Mouse (Mus musculus) limb, embryonic 10.5 days (tissue): ENCODE results near the gene Nrcam. TPM values are rescaled to one million over a fixed set of nuclear protein-coding genes. Genes with fewer than 3 reads are reported as not detected.

Source experiments
- DNase-seq: peaks from one replicate; pipeline ENCODE4 v3.0.0-alpha.2; 2017; ENCODE audit warnings: low spot score
- H3K27ac ChIP-seq: fragments of 300-500 bp; sonication (generic); 2 replicates; pipeline ENCODE4 v1.5.1; 2016; ENCODE audit warnings: mild to moderate bottlenecking
- H3K27me3 ChIP-seq: fragments of 300-500 bp; sonication (generic); 2 replicates; pipeline ENCODE4 v1.6.1; 2016; ENCODE audit warnings: low read depth, mild to moderate bottlenecking; ENCODE audit not compliant: poor library complexity, severe bottlenecking
- H3K36me3 ChIP-seq: fragments of 300-500 bp; sonication (generic); 2 replicates; pipeline ENCODE4 v1.6.1; 2016; ENCODE audit warnings: mild to moderate bottlenecking, moderate library complexity
- H3K4me1 ChIP-seq: fragments of 300-500 bp; sonication (generic); 2 replicates; pipeline ENCODE4 v1.6.1; 2016
- H3K4me3 ChIP-seq: fragments of 300-500 bp; sonication (generic); 2 replicates; pipeline ENCODE4 v1.5.1; 2016; ENCODE audit warnings: mild to moderate bottlenecking, moderate library complexity
- H3K9me3 ChIP-seq: fragments of 300-500 bp; sonication (generic); replicated peaks from 2 replicates; pipeline ENCODE4 v1.6.1; 2016; ENCODE audit warnings: mild to moderate bottlenecking
- WGBS: fragments of 180-500 bp; shearing (Covaris S2); methylation state at CpG from one replicate; pipeline ENCODE4 v1.1.7; 2016; 5-methylcytosine and 5-hydroxymethylcytosine counted together
- polyA plus RNA-seq: library from polyadenylated mRNA; unstranded; fragments of >200 nt; fragmentation: Nextera tagmentation; extraction: Ambion mirVana; gene quantifications from 2 replicates; pipeline ENCODE4 v1.2.1, GENCODE M21; 2016

Gene Nrcam
- polyA plus RNA-seq, 1 experiment from 2014 or later: 0.91 TPM

DNA sequence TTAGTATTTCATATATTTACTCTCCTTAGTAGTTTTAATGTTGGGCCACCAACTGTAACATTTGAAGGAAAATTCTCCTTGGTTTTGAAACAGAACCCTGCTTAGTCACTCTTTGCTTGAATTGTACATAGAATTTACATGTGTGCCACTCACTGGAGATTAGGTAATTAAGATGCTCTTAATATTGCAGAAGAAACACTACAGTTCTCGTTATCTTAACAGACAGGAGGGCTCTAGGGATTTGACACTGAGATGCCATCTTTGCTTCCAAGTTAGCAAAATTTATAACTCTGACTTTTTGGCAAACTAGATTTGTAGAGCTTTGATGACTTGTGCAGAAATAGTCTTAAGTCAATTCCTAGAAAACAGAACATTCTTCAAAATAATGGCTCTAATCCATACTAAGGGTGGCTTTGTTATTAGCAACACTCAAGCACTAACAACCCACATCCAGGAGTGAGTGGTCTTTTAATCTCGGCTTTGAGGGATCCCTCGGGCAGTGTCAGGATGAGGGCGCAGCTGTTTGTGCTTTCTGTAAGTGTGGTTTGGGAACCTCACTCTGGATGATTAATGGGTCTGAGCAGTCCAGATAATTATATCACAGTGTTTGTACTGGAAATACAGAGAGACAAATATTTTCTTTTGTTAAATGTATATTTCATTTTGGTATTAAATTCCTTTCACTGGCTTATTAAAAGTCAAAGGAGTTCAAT, 93.6 kb downstream of the Nrcam start:
- Histone ChIP-seq H3K4me1 (no peaks in the 10 kb centered on the region), H3K36me3 (no peaks in the 10 kb centered on the region), H3K27me3 (no peaks in the 10 kb centered on the region), H3K9me3 (no peaks in the 10 kb centered on the region), H3K4me3 (no peak overlapping the region), H3K27ac (no peak overlapping the region)
- 64% methylated on average over 4 of the region's 4 CpGs for WGBS
- DNase-seq: no peak

- Histone ChIP-seq H3K4me3 (no peak overlapping the region), H3K27me3 (no peaks in the 10 kb centered on the region), H3K9me3 (no peaks in the 10 kb centered on the region), H3K4me1 (no peaks in the 10 kb centered on the region), H3K27ac (no peak overlapping the region), H3K36me3 (no peaks in the 10 kb centered on the region)
- WGBS: 89% methylated on average over 4 of the region's 4 CpGs
- no peak for DNase-seq
Observed at GRCm38 (mm10) chr12:44422867-44423255, 94.2 kb downstream of the Nrcam start.

DNA sequence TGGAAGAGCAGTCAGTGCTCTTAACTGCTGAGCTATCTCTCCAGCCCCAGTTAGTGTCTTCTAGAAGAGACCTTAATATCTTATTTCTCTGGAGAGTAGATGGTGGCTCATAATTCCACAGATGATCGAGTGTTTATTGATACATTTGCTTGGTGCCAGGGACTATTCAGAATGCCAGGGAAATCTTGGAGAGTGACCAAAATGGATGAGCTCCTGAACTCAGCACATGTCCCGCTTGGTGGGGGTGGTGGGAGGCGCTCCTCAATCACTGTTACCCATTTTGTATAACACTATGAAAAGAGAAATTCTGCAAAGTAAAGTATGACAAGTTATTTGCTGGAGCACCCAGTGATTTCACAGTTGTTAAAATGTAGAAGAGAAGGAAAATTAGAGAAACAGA, 95.3 kb downstream of the Nrcam start:
- Histone ChIP-seq H3K4me3 (no peak overlapping the region), H3K9me3 (no peaks in the 10 kb centered on the region), H3K4me1 (no peaks in the 10 kb centered on the region), H3K27ac (no peak overlapping the region), H3K27me3 (no peaks in the 10 kb centered on the region), H3K36me3 (no peaks in the 10 kb centered on the region)
- DNase-seq: no peak
- 93% methylated on average over 3 of the region's 3 CpGs for WGBS

DNA sequence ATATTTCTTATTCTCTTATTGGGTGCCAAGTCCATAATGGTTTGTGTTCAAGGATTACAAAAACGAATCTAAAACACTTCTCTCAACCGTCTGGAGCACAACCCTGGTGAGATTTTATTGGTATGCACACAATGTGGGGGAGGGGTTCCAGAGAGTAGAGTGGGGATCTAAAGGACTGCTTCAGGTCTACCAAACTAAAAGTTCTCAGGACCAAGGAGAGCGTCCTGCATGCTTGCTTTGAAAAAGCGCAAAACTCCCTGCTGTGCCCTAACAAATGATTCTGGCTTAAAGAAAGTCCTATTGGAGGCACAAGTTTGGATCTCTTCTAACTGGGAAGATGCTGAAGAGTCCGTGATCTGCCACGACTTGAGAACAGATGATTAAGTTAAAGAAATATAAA, 96.4 kb downstream of the Nrcam start:
- WGBS: 7% methylated on average over 6 of the region's 6 CpGs
- H3K4me1 ChIP-seq: no peaks in the 10 kb centered on the region
- no peaks in the 10 kb centered on the region for H3K9me3 ChIP-seq
- no peak for DNase-seq
- no peaks in the 10 kb centered on the region for H3K27me3 ChIP-seq
- no peak overlapping the region for H3K27ac ChIP-seq
- H3K4me3 ChIP-seq: no peak overlapping the region
- H3K36me3 ChIP-seq: no peaks in the 10 kb centered on the region

GRCm38 (mm10) chr12:44430335-44430734, 101.7 kb downstream of the Nrcam start:
- H3K27me3 ChIP-seq: no peaks in the 10 kb centered on the region
- no peak overlapping the region for H3K27ac ChIP-seq
- no peaks in the 10 kb centered on the region for H3K4me1 ChIP-seq
- no peaks in the 10 kb centered on the region for H3K36me3 ChIP-seq
- no peak overlapping the region for H3K4me3 ChIP-seq
- WGBS: 89% methylated on average over 6 of the region's 6 CpGs
- no peak for DNase-seq
- no peaks in the 10 kb centered on the region for H3K9me3 ChIP-seq

DNA sequence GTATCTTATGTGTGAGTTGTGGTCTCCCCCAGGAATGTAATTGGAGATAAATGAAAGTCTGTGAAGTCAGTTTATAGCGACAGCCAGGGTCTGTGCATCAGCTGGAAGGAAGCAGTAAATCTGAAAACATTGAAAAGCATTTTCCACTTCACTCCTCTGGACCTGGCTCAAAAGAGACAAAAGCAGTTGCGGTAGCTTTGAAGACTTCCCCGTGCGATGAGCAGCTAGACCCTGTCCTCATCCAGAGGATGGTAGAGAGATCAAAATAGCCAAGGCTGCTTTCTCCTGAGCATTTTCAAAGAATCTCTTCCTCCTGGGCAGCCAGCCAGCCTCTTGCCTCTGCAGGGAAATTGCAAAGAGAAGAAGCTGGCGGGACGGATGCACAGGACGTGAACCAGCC, 102.3 kb downstream of the Nrcam start:
- Histone ChIP-seq H3K9me3 (no peaks in the 10 kb centered on the region), H3K27ac (no peak overlapping the region), H3K36me3 (no peaks in the 10 kb centered on the region), H3K4me3 (no peak overlapping the region), H3K4me1 (no peaks in the 10 kb centered on the region), H3K27me3 (no peaks in the 10 kb centered on the region)
- DNase-seq: no peak
- 81% methylated on average over 7 of the region's 7 CpGs for WGBS

DNA sequence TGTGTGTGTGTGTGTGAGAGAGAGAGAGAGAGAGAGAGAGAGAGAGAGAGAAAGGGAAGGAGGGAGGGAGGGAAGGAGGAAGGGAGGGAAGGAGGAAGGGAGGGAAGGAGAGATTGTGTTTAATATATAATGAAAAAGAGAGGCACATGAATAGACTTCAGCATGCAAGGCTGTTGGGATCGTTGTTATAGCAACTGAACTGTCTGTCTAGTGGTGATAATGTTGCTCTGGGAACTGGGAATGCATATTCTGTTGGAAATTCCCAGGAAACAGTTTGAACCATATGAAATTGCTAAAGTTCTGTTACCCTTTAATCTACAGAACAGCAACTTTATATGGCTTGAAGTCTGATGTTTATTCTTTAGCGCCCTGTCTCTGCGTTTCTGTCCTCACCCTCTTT, 104.0 kb downstream of the Nrcam start:
- 92% methylated on average over 3 of the region's 3 CpGs for WGBS
- H3K4me1 ChIP-seq: peaks cover 9% of the 10 kb centered on the region
- no peaks in the 10 kb centered on the region for H3K27me3 ChIP-seq
- H3K9me3 ChIP-seq: no peaks in the 10 kb centered on the region
- H3K36me3 ChIP-seq: no peaks in the 10 kb centered on the region
- H3K4me3 ChIP-seq: no peak overlapping the region
- no peak for DNase-seq
- no peak overlapping the region for H3K27ac ChIP-seq

DNA sequence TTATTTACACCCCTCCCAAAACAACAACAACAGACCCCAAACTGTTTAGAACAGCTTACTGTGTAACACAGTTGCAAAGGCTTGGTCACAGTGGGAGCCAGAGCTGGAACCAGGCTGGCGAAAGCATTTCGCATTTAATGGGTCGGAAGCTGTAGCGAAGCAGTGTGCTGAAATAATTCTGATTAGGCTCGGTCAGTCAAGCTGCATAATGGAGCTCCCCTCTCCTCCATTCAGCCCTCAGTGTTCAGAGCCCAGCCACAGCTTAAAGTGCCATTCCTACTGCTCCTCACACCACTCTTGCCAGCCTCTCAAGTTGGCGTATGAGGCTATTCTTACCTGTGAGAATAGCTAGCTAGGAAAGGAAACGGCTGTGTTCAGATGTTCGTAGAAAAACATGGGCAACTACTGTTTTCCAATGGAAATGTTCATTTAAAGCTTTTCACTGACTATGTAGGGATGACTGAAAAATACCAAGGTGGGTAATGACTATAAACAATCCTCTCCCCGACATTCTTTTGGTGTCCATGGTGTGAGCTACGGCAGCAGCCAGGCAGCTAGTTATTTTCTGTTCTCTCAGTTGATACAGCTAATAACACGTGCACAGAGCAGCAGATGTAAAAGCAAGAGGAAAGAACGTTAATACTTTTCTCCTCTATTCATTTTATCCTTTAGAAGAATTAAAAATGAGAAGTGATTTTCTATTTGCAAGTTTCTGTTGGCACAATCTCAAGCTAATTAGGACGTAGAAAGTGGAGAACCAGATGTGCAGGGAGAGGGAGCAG, 108.6 kb downstream of the Nrcam start:
- WGBS: 80% methylated on average over 13 of the region's 13 CpGs
- H3K27me3 ChIP-seq: no peaks in the 10 kb centered on the region
- no peaks in the 10 kb centered on the region for H3K9me3 ChIP-seq
- no peak overlapping the region for H3K27ac ChIP-seq
- peaks cover 24% of the 10 kb centered on the region for H3K4me1 ChIP-seq
- DNase-seq: no peak
- H3K4me3 ChIP-seq: no peak overlapping the region
- no peaks in the 10 kb centered on the region for H3K36me3 ChIP-seq

- Histone ChIP-seq H3K4me1 (peaks cover 24% of the 10 kb centered on the region), H3K27ac (no peak overlapping the region), H3K36me3 (no peaks in the 10 kb centered on the region), H3K4me3 (peak overlapping the region; percentile 23; the same call in 1 of the 2 replicates), H3K9me3 (no peaks in the 10 kb centered on the region), H3K27me3 (no peaks in the 10 kb centered on the region)
- 10% methylated on average over 8 of the region's 8 CpGs for WGBS
- no peak for DNase-seq
Observed at GRCm38 (mm10) chr12:44438884-44439283, 110.2 kb downstream of the Nrcam start.

- no peaks in the 10 kb centered on the region for H3K27me3 ChIP-seq
- H3K27ac ChIP-seq: no peak overlapping the region
- no peaks in the 10 kb centered on the region for H3K36me3 ChIP-seq
- peaks cover 24% of the 10 kb centered on the region for H3K4me1 ChIP-seq
- 38% methylated on average over 4 of the region's 4 CpGs for WGBS
- DNase-seq: no peak
- H3K4me3 ChIP-seq: no peak overlapping the region
- H3K9me3 ChIP-seq: no peaks in the 10 kb centered on the region
Observed at GRCm38 (mm10) chr12:44440230-44440629, 111.5 kb downstream of the Nrcam start.

DNA sequence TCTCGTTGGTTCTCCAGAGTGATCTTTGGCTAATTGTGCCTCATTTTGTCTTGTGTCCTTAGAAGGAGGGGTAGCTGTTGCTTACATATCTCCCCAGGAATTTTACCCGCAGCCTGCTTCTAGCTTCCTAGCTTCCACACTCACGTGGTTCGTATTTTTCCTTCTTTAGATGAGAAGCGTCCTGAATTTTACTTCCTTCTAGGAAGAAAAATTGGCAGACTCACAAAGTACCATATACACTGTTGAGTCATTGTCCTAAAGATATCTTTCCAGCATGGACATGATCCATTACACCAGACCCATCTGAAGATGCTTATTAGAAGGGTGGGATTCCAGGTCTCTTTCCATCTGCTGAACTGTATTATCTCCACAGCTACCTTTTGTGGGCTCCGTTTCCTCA, 122.2 kb downstream of the Nrcam start:
- Histone ChIP-seq H3K27me3 (no peaks in the 10 kb centered on the region), H3K4me3 (no peak overlapping the region), H3K36me3 (no peaks in the 10 kb centered on the region), H3K4me1 (no peaks in the 10 kb centered on the region), H3K9me3 (no peaks in the 10 kb centered on the region), H3K27ac (no peak overlapping the region)
- no peak for DNase-seq
- 81% methylated on average over 6 of the region's 6 CpGs for WGBS

DNA sequence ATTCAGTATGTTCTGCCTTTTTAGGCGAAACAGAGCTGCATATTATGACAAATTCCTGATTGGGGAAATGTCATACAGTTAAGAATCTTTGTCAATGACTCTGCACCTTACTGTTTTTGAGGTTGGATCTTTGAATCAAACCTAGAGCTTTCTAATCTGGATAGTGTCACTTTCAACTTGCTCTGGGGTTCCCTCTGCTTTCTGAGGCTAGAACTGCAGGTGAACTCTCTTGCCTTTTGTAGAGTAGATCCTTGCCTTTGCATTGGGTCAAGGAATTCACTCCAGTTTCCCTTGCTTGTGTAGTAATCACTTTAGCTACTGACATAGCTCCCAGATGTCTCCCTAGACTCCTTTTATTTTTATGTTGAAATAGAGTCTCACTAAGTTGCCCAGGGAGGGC, 123.1 kb downstream of the Nrcam start:
- 77% methylated on average over 1 of the region's 1 CpGs for WGBS
- no peaks in the 10 kb centered on the region for H3K9me3 ChIP-seq
- H3K27ac ChIP-seq: no peak overlapping the region
- H3K36me3 ChIP-seq: no peaks in the 10 kb centered on the region
- H3K27me3 ChIP-seq: no peaks in the 10 kb centered on the region
- no peak overlapping the region for H3K4me3 ChIP-seq
- no peaks in the 10 kb centered on the region for H3K4me1 ChIP-seq
- no peak for DNase-seq

GRCm38 (mm10) chr12:44453791-44454190, 125.1 kb downstream of the Nrcam start:
- H3K36me3 ChIP-seq: no peaks in the 10 kb centered on the region
- no peak overlapping the region for H3K4me3 ChIP-seq
- H3K4me1 ChIP-seq: no peaks in the 10 kb centered on the region
- H3K9me3 ChIP-seq: no peaks in the 10 kb centered on the region
- H3K27ac ChIP-seq: no peak overlapping the region
- no peak for DNase-seq
- no peaks in the 10 kb centered on the region for H3K27me3 ChIP-seq
- 89% methylated on average over 4 of the region's 4 CpGs for WGBS
